7 mouse cellular contexts compared by ENCODE assay signal in genomic region chr6:103682854-103683574, GRCm38 (mm10).
DNase-seq lines count a peak whose midpoint lies in the region; ATAC-seq lines count a peak whose summit lies in the region.

No protein-coding gene starts in this region.

- no peaks in the 10 kb centered on the region for H3K9me3 ChIP-seq in forebrain, embryonic 12.5 days
- H3K9me3 ChIP-seq in megakaryocyte, embryonic 14.5 days = no peaks in the 10 kb centered on the region

- WGBS in forebrain, embryonic 12.5 days = 16% methylated on average over 8 of the region's 8 CpGs

- no peak overlapping the region for H3K9ac ChIP-seq in forebrain, embryonic 12.5 days

- DNase-seq in NIH3T3 (ENCODE audit: low read depth) = peak; percentile 74
- peak; percentile 48 for DNase-seq in c-Kit-positive CD71-negative TER-119-negative erythroid progenitor cells, embryonic 14.5 days (ENCODE audit: low read depth)
- DNase-seq in hindlimb bud, embryonic 11.5 days (ENCODE audit: extremely low spot score, low read depth, low spot score) = peak; percentile 58
- DNase-seq in left cerebral cortex, adult 11 months (ENCODE audit: low spot score) = peak; percentile 59
- peak; percentile 71 for DNase-seq in right cerebral cortex, postnatal 14 days

- H3K27me3 ChIP-seq in forebrain, embryonic 12.5 days = 0 out of 2 replicates have a peak, but pooled peaks cover 6% of the 10 kb centered on the region
- H3K27me3 ChIP-seq in megakaryocyte, embryonic 14.5 days (replicated peaks) = no peaks in the 10 kb centered on the region

- no peak overlapping the region for H3K4me3 ChIP-seq in forebrain, embryonic 12.5 days (replicated peaks)
- peak overlapping the region; percentile 56 for H3K4me3 ChIP-seq in megakaryocyte, embryonic 14.5 days (replicated peaks)

- peak; percentile 82 for ATAC-seq in forebrain, embryonic 12.5 days (ENCODE audit: low FRiP score)

- no peak overlapping the region for H3K4me2 ChIP-seq in forebrain, embryonic 12.5 days

- no peaks in the 10 kb centered on the region for H3K4me1 ChIP-seq in forebrain, embryonic 12.5 days
- H3K4me1 ChIP-seq in megakaryocyte, embryonic 14.5 days = peaks cover 7% of the 10 kb centered on the region

- no peaks in the 10 kb centered on the region for H3K36me3 ChIP-seq in forebrain, embryonic 12.5 days (replicated peaks)
- H3K36me3 ChIP-seq in megakaryocyte, embryonic 14.5 days (replicated peaks; ENCODE audit: low read length) = no peaks in the 10 kb centered on the region

- H3K27ac ChIP-seq in forebrain, embryonic 12.5 days = no peak overlapping the region
